Mouse (Mus musculus): ENCODE results near the gene Sun2.

- no peak for TF ChIP-seq CTCF (conservative IDR thresholded peaks at IDR 0.05; ENCODE audit: low read length)
- TF ChIP-seq POU5F1 (IDR thresholded peaks at IDR 0.05; ENCODE audit: borderline replicate concordance, low read length) = no peak
Measured at GRCm38 (mm10) chr15:79683146-79683545, 59.2 kb downstream of the Sun2 start.
